Mouse (Mus musculus) testis, adult 2 months (tissue): Measurements from ENCODE around the gene Ccser2. TPM values are rescaled to one million over a fixed set of nuclear protein-coding genes. Genes with fewer than 3 reads are reported as not detected.

Source experiments
- H3K27ac ChIP-seq: fragments of 200-500 bp; 2 replicates; pipeline ENCODE4 v1.5.1; 2012; ENCODE audit warnings: low read depth, low read length; ENCODE audit not compliant: control insufficient read depth, insufficient read depth
- H3K27me3 ChIP-seq: fragments of 200-500 bp; 2 replicates; pipeline ENCODE4 v1.6.1; 2012; ENCODE audit warnings: mild to moderate bottlenecking, low read length, moderate library complexity; ENCODE audit not compliant: control insufficient read depth, insufficient read depth
- H3K36me3 ChIP-seq: fragments of 200-500 bp; 2 replicates; pipeline ENCODE4 v1.6.1; 2012; ENCODE audit warnings: mild to moderate bottlenecking, low read length; ENCODE audit not compliant: control insufficient read depth, insufficient read depth
- H3K4me1 ChIP-seq: fragments of 200-500 bp; 2 replicates; pipeline ENCODE4 v1.6.1; 2012; ENCODE audit warnings: low read length; ENCODE audit not compliant: control insufficient read depth, insufficient read depth
- H3K4me3 ChIP-seq: fragments of 200-500 bp; 2 replicates; pipeline ENCODE4 v1.5.1; 2012; ENCODE audit warnings: low read depth, mild to moderate bottlenecking, low read length, moderate library complexity, mixed read lengths; ENCODE audit not compliant: control insufficient read depth
- CTCF ChIP-seq: fragments of 200-500 bp; IDR thresholded peaks from 2 replicates; pipeline ENCODE4 v1.5.1; 2012; ENCODE audit warnings: low read depth, mild to moderate bottlenecking, inconsistent platforms, low read length, moderate library complexity; ENCODE audit not compliant: control insufficient read depth, insufficient read depth, insufficient replicate concordance
- POLR2A ChIP-seq: fragments of 200-500 bp; IDR thresholded peaks from 2 replicates; pipeline ENCODE4 v1.6.1; 2012; ENCODE audit warnings: low read depth, mild to moderate bottlenecking, inconsistent platforms, low read length, moderate library complexity; ENCODE audit not compliant: control insufficient read depth
- polyA plus RNA-seq: library from polyadenylated mRNA; depleted of rRNA; stranded (reverse); fragments of >200 nt; gene quantifications from 2 replicates; pipeline ENCODE4 v1.2.3, GENCODE M21; 2012; rRNA removed

Ccser2 gene
- polyA plus RNA-seq, 1 experiment, result 164 TPM

- peak overlapping the region; percentile 63 for H3K4me3 ChIP-seq
- H3K4me1 ChIP-seq, result no peaks in the 10 kb centered on the region
- H3K36me3 ChIP-seq, result no peaks in the 10 kb centered on the region
- H3K27ac ChIP-seq, result no peak overlapping the region
- H3K27me3 ChIP-seq, result no peaks in the 10 kb centered on the region
- TF ChIP-seq POLR2A (no peak), CTCF (peak; percentile 98)
Measured at GRCm38 (mm10) chr14:36863877-36864489, 104.6 kb downstream of the Ccser2 start.

GRCm38 (mm10) chr14:36862387-36862786 is 106.2 kb downstream of the Ccser2 start:
- Histone ChIP-seq H3K27me3 (no peaks in the 10 kb centered on the region), H3K4me1 (no peaks in the 10 kb centered on the region), H3K36me3 (no peaks in the 10 kb centered on the region), H3K4me3 (no peak overlapping the region), H3K27ac (no peak overlapping the region)
- TF ChIP-seq POLR2A (no peak), CTCF (peak; percentile 51; the same call in 1 of the 2 replicates)

DNA sequence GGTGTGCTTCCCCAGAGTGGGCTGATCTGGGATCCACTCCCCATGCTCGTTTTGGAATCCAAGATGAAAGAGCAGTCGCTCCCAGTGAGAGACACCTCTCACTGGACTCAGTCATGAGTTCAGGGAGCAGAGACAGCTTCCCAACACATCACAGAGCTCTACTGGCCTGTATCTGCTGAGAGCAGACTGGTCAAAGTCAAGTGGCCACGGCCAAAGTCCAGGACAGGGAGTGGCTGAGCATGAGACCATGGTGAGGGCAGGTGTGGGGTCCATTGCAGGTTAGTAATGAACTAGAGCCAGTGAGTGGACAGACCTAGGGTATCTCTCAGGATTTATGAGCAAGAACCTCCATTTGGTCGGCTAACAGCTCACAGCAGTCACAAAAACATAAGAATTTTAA is 109.6 kb downstream of the Ccser2 start:
- TF ChIP-seq CTCF (no peak), POLR2A (no peak)
- no peaks in the 10 kb centered on the region for H3K36me3 ChIP-seq
- H3K27ac ChIP-seq, result no peak overlapping the region
- H3K27me3 ChIP-seq, result no peaks in the 10 kb centered on the region
- no peak overlapping the region for H3K4me3 ChIP-seq
- H3K4me1 ChIP-seq, result no peaks in the 10 kb centered on the region

DNA sequence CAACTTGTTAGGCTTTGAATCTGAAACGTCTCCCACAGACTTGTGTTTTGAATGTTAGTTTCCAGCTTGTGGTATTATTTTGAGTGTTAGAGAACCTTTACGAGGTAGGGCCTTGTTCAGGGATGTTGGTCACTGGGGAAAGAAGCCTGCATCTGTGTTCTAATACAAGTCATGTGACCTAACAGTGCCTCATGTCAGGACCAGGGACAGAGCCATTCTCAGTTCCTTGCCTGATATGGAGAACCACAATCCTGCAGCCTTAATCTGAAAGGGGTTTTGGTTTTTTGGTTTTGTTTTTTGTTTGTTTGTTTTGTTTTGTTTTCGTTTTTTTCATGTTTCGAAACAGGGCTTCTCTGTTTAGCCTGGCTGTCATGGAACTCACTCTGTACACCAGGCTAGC is 115.6 kb downstream of the Ccser2 start:
- no peak overlapping the region for H3K4me3 ChIP-seq
- no peak overlapping the region for H3K27ac ChIP-seq
- H3K4me1 ChIP-seq, result no peaks in the 10 kb centered on the region
- TF ChIP-seq POLR2A (no peak), CTCF (no peak)
- H3K27me3 ChIP-seq, result no peaks in the 10 kb centered on the region
- H3K36me3 ChIP-seq, result no peaks in the 10 kb centered on the region

- Histone ChIP-seq H3K27ac (no peak overlapping the region), H3K36me3 (no peaks in the 10 kb centered on the region), H3K27me3 (no peaks in the 10 kb centered on the region), H3K4me1 (no peaks in the 10 kb centered on the region), H3K4me3 (no peak overlapping the region)
- TF ChIP-seq CTCF (no peak), POLR2A (no peak)
Measured at GRCm38 (mm10) chr14:36848860-36849259, 119.7 kb downstream of the Ccser2 start.

Other genes with a start within 250 kb of the Ccser2 start
- not detected in 2 replicates for gene Rgr, start 80.2 kb upstream of the Ccser2 start, polyA plus RNA-seq
- gene Lrit1, start 86.1 kb upstream of the Ccser2 start, polyA plus RNA-seq, result 0.04 and 0.07 TPM in 2 replicates
- 0.13 and 0.25 TPM in 2 replicates for gene Lrit2, start 99.2 kb upstream of the Ccser2 start, polyA plus RNA-seq
- 1.1 and 1.3 TPM in 2 replicates for gene Cdhr1, start 129.6 kb upstream of the Ccser2 start, polyA plus RNA-seq
- gene 2610528A11Rik, start 145.2 kb upstream of the Ccser2 start, polyA plus RNA-seq, result 81.4 and 85.0 TPM in 2 replicates
- 324 and 337 TPM in 2 replicates for gene Ghitm, start 166.5 kb upstream of the Ccser2 start, polyA plus RNA-seq